Mouse (Mus musculus) left cerebral cortex, adult 11 months (tissue): ENCODE measurements at regions not wholly inside any gene's neighbourhood (a gene's known extent, or its start where the extent isn't known, plus 50 kb on each side); places are given as distances from the start of the nearest gene placed in this dataset.

Source experiments
- DNase-seq: peaks from one replicate; pipeline ENCODE4 v3.0.0; 2022; ENCODE audit warnings: low spot score

DNA sequence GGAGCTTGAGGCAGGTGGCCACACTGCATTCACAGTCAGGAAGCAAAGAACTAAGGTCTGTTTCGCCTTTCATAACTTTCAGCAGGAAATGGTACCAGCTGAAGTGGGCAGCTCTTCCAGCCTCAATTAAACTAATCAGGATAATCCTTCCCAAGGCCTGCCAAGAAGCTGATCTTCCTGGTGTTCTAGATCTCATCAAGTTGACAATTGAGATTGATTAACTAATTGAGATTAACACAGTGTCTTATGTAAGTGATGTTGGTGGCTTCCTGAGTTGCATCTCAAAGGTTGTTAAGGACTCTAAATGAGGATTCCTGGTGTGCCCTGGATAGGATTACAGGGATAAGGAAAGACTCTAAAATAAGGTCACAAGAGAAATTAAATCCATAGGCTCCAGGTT lies 273.3 kb upstream of the Irx2 start:
- DNase-seq, result no peak

DNA sequence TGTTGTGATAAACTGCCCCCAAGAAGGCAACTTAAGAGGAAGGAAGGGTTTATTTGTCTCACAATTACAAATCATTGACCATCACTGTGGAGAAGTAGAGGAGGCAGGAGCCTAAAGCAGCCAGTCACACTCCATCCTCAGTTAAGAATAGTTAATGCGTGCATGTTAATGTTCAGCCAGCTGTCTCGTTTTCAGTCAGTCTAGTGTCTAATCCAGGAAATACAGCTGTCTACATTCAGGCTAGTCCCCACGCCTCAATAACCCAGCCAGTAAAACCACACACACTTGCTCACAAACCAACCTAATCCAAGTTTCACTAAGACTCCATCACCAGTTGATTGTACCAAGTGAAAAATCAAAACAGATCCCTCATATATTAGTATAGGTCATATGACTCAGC lies 272.8 kb upstream of the Irx2 start:
- no peak for DNase-seq

DNA sequence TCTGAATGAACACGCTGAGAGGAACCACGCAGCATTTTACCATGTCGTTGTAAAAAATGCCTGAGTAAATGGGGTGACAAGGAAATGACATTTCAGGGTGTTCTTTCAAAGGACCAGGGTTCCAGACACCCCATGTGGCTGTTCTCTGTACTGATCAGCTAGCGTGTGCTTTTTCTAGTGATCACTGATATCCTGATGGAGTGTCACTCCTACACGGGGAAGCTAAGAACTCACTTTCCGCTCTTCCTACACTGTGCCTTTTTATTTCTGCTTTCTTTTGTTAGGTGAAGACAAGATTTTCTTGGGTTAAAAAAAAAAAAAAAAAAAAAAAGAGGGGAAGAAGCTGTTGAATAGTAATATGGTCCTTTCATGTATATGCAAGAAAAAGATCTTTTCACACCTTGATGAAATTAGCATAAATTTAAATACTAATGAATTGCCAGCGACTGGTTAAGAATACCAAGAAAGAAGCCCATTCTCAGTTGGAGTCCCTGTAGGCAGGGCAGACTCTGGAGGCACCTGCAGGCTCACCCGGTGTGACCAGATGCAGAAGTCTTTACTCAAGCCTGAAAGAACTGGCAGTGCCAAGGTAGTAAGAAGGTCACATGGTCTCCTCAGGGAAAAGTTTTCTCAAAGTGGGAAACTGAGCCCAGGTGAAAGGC lies 270.2 kb upstream of the Irx2 start:
- DNase-seq, result no peak

DNA sequence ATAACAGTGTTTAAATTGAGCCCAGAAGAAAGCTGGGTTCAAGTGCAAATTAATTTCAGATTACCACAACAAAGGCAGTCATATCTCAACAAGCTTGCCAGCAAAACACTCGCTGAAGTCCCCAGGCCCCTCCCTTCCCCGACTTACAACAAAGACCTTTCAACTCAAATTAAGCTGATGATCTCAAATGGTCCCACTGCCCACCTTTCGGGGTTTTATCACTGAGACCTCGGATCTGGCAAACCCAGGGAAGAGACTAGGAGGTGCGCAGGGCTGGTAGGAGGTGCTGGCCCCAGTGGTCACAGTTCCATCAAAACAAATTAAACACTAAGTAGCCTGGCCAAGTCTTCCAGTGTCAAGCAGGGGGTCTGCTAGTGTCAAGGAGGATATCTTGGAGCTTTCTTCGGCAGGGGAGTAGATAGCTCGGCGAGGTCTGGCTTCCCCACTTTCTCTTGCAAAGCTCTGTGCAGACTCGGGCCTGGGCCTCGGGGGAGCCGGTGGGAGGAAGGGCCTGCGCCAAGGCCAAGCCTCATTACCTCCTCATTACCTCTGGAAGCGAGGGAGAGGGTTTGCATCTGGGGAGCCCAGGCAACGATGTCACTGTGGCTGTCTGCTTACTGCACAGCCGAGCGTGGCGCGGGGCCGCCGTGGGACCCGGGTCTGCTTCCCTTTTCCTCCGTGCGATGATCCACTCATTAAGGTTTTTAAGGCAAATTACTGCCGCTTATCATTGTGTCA lies 262.9 kb upstream of the Irx2 start:
- no peak for DNase-seq

DNA sequence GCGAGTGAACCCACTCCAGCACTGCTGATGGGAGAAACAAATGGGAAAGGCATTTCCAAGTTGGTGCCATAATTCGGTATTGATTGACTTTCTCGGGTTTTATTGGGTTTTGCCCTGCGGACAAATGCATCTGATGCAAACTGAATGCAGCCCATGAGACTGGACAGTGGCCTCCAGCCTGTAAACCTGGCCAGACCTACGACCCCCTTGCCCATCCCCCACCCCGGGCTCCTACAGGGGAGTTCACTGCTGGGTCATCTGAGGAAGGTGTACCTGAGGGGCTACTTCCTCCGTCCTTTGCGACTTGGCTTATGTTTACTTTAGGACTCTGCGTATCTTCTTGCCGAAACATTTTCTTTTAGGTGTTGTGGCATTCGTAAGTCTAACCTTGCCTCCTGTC lies 262.3 kb upstream of the Irx2 start:
- no peak for DNase-seq

DNA sequence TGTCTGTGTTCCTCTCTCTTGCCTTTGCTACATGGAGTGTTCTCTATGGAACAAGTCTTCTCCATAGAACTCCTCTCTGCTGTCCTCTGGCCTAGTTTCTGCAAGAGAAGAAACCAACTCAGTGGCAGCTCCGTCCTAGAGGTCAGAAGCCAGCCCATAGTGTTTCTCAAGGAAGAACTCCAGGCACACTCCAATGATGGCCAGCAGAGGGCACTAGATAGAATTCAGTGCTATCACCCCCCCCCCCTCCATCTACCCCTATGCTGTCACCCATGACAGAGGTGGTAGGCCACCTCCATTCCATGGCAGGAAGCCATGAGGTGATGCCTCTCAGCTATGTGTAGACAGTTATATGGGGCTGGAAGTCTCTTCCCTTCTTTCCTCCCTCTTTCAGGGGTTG lies 258.5 kb upstream of the Irx2 start:
- DNase-seq, result no peak

DNA sequence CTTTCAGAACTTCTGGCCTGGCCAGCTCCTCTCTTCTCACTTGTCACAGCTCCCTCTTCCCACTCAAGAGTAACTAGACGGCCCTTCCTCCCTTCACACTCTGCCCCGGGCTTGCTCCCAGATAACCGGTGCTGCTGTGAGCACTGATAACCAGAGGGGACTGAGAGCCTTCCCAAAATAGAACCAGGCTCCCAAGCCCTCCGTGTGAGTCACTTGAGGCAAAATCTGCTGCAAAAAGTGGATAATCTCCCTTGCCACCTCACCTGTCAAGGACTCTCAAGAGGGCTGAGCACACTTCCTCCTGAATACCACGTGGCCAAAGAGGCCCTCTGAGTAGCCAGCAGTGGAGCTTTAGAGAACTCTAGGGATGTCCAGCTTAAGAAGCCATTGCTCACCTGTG lies 257.6 kb upstream of the Irx2 start:
- DNase-seq, result no peak

DNA sequence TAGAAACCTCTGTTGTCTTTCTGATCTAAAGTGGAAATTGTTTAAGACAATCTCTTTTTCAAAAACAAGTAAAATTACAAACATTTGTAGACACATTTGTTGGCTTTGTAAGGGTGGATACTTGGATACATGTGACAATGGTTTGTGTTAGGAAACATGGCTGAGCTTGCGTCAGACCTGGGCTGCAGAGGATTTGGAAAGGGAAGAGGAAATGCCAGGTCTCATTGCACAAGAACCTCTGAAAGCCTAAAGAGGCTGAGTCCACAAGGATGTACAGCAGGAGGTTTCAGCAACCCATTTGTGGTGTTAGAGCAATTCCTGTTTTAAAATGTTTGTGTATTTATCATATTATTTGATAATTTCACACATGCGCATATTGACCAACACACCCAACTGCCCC lies 235.3 kb upstream of the Irx2 start:
- no peak for DNase-seq

DNA sequence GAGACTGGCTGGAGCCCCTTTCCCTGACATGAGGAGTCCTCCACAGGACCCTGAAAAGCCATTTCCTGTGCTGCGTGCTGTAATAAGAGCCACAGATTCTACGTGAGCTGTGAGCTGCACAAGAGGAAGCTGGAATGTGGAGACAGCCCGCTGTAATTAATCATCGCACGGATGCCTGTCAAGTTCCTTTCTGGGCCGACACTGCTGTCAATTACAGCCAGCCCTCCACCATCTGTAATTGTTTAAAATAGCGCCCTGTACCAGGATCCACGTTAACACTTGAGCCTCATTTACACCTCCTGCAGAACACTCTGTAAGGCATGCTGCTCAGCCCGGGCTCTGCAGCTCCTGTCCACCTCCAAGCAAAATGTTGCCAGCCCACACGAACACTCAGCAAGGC lies 227.9 kb upstream of the Irx2 start:
- peak; percentile 31 for DNase-seq

DNA sequence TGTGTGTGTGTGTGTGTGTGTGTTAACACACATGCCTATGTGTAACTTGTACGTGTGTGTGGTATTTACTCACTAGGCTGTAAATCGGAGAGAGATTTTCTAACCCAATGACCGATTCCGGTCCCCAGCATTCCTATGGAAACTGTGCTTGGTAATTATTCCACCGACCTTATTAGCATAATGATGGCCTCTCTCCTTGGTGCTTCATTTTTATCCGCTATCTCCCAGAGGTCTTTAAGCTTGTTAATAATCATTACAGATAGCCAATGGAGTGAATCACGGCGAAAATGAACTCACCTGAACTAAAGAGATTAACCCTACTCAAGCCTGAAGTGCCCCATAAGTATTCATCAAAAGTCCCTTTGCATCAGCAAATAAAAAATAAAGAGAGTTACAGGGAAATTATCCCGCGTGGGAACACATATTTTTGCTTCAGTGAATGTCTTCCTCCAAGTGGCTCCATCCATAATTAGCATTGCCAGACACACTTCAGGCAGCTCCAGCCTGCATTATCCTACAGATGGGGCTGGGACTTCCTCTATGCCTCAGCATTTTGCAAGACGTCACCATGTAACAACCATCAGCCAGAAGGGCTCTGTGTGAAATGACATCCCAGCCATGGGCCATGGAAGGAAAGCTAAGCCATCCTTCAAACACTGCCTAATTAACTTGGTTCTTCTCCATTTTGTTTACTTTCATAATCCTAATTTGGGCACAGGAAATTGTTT lies 219.2 kb upstream of the Irx2 start:
- no peak for DNase-seq

DNA sequence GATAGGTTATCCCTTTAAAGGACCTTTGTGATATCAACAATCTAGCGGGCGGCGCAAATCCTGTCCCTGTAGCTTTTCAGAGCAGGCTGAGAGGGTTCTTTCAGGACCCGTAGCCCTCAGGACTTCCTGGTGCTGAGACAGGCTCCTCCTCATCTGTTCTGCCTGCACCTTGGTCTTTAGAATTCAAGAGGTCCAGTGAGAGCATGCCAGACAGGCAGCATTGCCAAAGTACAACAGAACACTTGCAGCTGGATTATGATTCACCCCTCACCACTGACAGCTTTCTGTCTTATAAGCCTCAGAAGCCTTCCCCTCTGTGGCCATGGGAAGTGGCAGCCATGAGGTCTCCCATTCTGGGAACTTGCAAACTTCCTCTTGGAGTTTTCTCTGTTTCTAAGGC lies 216.0 kb upstream of the Irx2 start:
- no peak for DNase-seq

DNA sequence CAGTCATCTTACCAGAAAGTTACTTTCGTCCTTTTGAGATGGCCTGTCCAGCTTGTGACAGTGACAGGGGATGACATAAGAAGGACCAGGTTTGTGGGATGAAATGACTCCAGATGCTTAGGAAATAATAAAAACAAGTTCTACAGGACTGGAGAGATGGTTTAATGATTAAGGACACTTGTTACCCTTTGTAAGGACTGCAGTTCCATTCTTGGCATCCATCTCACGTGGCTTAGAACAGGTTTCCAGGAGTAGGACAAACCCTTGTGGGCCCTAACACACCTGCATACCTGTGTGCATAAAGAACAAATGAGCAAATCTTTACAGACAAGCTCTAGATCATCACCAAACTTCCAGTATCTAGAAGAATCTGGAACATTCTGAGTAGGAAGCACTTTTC lies 211.6 kb upstream of the Irx2 start:
- no peak for DNase-seq

DNA sequence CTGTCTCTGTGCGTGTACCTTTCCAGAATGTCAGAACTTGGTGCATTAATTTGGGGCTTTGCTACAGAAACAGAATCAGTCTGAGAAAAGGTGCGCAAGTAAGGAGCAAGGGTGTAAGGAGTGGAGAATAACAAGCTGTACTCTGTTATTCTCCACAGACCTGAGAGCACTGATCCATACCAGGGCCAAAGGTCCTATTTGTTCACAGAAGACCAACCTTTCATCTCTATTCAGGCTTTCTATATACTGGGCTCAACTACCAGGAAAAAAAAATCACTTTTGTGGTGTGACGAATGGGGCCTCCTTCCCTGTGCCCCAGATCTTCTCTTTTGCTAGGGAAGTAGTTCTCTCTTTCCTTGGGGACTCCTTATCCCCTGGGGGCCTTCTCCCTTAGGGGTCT lies 210.8 kb upstream of the Irx2 start:
- no peak for DNase-seq

DNA sequence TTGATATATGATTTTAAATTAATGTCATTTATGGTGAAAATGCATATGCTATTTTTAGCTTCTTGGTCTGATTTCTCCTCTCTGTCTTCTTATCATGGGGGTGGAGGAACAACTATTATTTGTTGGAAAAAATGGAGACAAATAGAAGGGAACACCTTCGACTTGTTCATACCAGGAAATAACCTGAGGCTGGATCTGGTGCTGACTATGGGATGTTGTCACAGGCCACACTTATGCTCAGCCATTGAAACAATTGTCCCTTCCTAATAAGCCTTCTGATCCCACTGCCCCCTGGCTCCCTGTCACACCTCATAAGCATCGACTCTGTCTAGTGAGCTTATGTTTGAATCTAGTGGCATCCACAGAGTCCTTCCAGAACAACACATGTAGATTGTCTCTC lies 210.3 kb upstream of the Irx2 start:
- DNase-seq, result no peak

DNA sequence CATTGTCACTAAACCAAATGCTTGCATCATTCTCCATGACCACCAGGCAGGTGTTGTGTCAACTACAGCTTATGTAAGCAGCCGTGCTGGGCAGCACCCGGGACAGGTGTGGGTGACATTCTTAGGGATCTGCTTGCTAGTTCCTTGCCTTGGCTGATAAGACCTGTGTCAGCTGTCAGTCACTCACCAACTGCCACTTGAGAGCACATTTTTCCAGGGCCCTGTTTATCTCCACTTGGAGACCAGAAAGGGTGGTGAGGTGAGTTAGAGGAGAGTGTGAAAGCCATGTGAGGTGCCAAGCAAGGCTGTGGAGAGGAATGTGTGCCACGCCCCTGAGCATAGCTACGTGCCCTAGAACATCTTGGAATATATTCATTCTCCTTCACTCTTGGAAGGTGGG lies 209.1 kb upstream of the Irx2 start:
- DNase-seq, result no peak

DNA sequence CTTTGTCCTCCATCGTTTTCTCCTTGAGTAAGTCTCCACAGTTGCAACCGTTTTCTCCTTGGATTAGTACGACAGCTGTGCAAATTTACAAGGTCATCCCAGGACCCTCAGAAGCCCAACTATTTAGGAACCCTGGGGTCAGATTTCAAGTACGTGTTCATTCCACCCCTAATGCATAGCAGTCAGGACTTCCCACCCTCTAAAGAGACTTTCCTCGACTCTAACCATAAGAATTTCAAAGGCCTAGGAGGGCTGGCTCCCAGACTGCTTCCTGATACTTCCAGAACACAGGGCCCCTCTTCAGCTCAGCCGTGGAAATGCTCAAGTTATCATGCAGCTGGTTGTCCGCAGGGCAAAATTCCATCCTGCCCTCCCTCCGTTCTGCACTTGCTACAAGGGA lies 202.7 kb upstream of the Irx2 start:
- DNase-seq, result no peak

DNA sequence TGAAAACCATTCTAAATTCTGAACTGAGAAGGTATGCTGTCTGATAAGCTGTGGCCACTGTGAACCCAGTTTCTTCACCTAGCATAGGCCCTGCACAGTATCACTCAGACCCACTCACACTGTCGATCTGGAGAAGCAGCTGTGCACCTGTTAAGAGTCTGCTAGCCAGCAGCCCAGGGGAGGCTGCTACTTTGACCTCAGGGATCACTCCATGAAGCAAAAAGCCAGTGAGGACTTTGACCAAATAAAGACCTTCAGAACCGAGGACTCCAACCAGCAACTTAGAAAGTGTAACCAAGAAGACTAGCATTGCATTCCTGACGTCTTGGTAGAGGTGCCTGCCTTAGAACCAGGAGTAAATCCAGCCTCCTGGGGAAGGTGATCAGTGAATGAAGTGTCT lies 183.3 kb upstream of the Irx2 start:
- DNase-seq, result no peak

DNA sequence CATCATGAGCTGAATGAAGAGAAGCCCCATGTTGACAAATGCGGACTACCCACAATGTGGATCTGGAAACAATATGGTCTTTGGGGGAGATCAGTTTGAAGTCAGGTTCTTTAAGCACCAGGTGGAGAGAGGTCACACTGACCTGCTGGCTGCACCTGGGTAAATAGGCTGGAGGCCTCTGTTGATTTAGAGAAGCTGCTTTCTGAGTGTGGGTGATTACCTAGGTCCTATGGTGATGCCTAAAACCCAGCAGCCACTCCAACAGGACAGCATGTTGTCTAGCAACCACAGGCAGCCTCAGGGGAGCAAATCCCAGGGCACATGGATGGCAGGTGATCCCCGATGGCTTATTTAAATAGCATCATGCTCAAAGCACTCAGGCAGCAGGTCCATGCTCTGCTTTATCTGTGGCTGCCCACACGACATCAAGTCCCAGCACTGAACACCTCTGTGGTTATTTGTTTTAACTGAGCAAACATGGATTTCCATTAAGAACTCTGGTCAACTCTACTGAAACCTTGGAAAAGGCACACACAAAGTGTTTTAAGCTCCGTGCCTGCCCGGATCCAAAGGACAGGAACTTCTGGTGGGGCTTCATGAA lies 180.1 kb upstream of the Irx2 start:
- DNase-seq, result no peak

DNA sequence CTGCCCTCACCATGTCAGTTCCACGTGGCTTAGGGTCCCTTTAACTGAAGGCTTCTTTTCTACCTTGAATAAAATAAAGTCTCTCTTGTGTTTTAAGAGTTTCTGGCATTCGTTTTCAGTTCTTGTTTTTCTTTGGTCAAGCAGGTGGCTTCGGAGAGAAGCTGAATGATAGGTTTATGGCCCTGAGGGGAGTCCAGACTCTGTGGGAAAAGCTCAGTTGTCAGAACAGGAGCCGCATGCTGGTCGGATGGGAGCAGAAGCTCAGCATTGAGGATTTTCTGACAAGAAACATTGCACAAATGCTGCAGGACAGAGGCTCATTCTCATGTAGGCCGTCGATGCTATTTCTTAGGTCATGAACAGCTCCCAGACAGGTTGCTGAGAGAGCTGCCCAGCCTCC lies 133.3 kb upstream of the Irx2 start:
- no peak for DNase-seq

DNA sequence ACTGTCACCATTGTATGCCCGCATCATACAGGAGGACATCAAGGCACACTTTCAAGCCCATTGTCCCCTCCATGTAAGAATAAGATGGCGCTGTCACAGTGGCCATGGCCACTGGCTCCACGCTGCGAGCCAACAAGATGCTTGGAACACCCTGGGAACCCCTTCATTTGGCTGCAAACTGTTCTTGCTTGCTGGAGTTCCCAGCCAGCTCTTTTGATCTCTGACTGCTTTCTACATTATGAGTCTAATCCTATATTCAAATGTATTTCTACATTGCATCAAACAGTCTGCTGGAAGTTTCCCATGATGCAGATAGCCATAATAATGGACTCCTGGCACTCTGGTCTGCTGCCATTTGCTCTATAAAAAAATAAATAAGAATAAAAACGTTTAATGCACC lies 131.6 kb upstream of the Irx2 start:
- no peak for DNase-seq

DNA sequence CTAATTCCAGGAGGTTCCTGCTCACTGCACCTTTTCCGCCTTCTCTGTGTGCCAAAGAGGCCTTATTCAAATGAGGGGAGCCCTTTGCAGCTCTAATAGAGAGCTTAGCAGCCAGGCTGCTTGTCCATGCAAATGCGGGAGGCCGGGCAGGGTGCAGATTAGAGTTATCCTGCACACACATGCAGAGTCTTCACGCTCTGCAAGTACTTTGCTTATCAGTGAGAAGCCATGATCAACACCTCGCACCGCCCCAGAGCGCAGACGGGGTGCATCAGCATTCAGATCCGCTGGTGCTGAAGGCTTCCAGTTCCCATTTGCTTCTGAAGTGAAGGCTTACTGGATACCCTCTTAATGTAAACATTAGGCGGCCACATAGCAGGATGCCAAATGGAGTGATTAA lies 131.1 kb upstream of the Irx2 start:
- no peak for DNase-seq

DNA sequence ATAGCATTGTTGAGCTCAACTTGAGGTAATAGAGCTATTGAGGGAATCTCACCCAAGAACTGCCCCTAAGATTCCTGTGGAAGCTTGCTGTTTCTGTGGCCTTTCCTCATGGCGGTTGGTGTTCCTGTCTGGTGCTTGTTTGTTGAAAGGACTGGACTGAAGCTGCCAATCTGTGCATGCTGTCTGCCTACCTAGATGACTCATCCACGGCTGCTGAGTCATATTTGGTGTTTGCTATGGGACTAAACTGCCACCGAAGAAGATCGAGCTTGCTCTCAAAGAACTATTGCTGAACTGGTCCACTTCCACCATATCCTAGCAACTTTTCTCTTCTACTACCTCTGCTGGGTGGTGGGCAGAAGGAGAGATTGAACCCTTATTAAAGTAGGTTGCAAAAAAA lies 122.7 kb upstream of the Irx2 start:
- no peak for DNase-seq

DNA sequence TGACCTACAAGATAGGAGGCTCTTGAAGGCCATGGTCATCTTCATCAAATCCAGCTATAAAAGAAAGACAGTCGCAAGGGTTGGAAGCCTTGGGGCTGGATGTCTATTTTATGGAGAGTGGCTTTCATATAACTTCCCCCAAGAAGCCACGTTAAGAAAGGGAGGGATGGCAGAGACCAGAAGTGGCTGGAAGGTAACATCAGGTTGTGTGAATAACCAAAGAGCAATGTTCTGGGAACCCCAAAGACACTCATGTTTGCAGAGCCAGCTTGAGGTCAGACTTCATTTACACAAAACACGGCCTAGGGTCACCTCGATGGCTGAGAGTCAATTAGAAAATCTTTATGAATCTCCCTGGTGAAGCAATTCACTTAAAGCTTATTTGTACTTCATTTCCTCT lies 90.0 kb upstream of the Irx2 start:
- no peak for DNase-seq
